Mouse (Mus musculus): Measurements from ENCODE around the gene Tuba1c.

GRCm38 (mm10) chr15:99029619-99030584 is at the start of gene Tuba1c:
- TF ChIP-seq HCFC1 (IDR thresholded peaks at IDR 0.05; ENCODE audit: borderline replicate concordance, insufficient read depth, low read length) (no peak), CHD2 (IDR thresholded peaks at IDR 0.05; ENCODE audit: low read depth, low read length) (no peak), ZC3H11A (IDR thresholded peaks at IDR 0.05; ENCODE audit: borderline replicate concordance, low read depth, low read length) (no peak), ZNF384 (IDR thresholded peaks at IDR 0.05; ENCODE audit: low read depth, low read length) (no peak)

All from ES-E14 (cell line).